Mouse (Mus musculus) CH12.LX (cell line): ENCODE data around the gene Lrrc23.
A peak's percentile ranks its signal among the peaks of the same experiment; 100 is the strongest.

ENCODE experiments used
- CTCF ChIP-seq, 2 experiments: IDR thresholded peaks in 1 of 2; conservative IDR thresholded peaks in 1 of 2; 2 replicates each; pipeline ENCODE4 v1.5.1; 2011 to 2012; ENCODE audit warnings: low read depth in 2 of 2, low read length in 2 of 2, improper control_type of control experiment in 1 of 2, inconsistent platforms in 1 of 2, mild to moderate bottlenecking in 1 of 2, moderate library complexity in 1 of 2
- E2F4 ChIP-seq: IDR thresholded peaks from 2 replicates; pipeline ENCODE4 v1.6.1; 2011; ENCODE audit warnings: low read depth, low read length, improper control_type of control experiment; ENCODE audit not compliant: insufficient replicate concordance
- EP300 ChIP-seq: IDR thresholded peaks from 2 replicates; pipeline ENCODE4 v1.6.1; 2011; ENCODE audit warnings: low read length, improper control_type of control experiment
- POLR2A ChIP-seq: IDR thresholded peaks from 2 replicates; pipeline ENCODE4 v1.6.1; 2011; ENCODE audit warnings: low read depth, mild to moderate bottlenecking, improper control_type of control experiment, low read length

- TF ChIP-seq POLR2A: 0 out of 2 replicates have a peak, but pooled peaks have one; percentile 10
- TF ChIP-seq EP300: no peak
- no peak for TF ChIP-seq CTCF (conservative IDR thresholded peaks at IDR 0.05 in 1 of 2, IDR thresholded peaks at IDR 0.05 in 1 of 2; ENCODE audit: low read depth in 2 of 2, low read length in 2 of 2)
- no peak for TF ChIP-seq E2F4
Observed at GRCm38 (mm10) chr6:124728621-124729020, 50.9 kb downstream of the Lrrc23 start.
